Mouse (Mus musculus) right cerebral cortex, postnatal 36 days (tissue): ENCODE data around the gene Actr2.
A peak's percentile ranks its signal among the peaks of the same experiment; 100 is the strongest.
"Not testable (repeated sequence)": the region's sequence is repeated elsewhere in the genome, so short reads cannot be mapped to it uniquely, and the experiment has no call there.

Experiments used
- DNase-seq, 2 experiments: peaks; one replicate each; pipeline ENCODE4 v3.0.0; 2022; ENCODE audit warnings: low spot score in 2 of 2, mixed read lengths in 1 of 2

The Actr2 gene

GRCm38 (mm10) chr11:20116701-20117100 is 4.0 kb upstream of the Actr2 start:
- no peak for DNase-seq

GRCm38 (mm10) chr11:20116030-20116551 is 3.4 kb upstream of the Actr2 start:
- peak in 1 of 2 experiments; percentile 17 for DNase-seq

GRCm38 (mm10) chr11:20112006-20112740 is 540 bp downstream of the Actr2 start:
- DNase-seq: peak; percentile 57 to 67

- DNase-seq: no peak
Observed at GRCm38 (mm10) chr11:20108151-20108550, 4.6 kb downstream of the Actr2 start.

GRCm38 (mm10) chr11:20107683-20108082 is 5.0 kb downstream of the Actr2 start:
- DNase-seq: no peak

- DNase-seq: no peak
Observed at GRCm38 (mm10) chr11:20106946-20107345, 5.8 kb downstream of the Actr2 start.

GRCm38 (mm10) chr11:20103949-20104348 is 8.8 kb downstream of the Actr2 start:
- DNase-seq: no peak

- no peak for DNase-seq
Observed at GRCm38 (mm10) chr11:20086306-20086705, 26.4 kb downstream of the Actr2 start.

- DNase-seq: no peak
Observed at GRCm38 (mm10) chr11:20085635-20086034, 27.1 kb downstream of the Actr2 start.

- no peak for DNase-seq
Observed at GRCm38 (mm10) chr11:20075415-20075814, 37.3 kb downstream of the Actr2 start.

- no peak for DNase-seq
Observed at GRCm38 (mm10) chr11:20072826-20073225, 39.9 kb downstream of the Actr2 start.

GRCm38 (mm10) chr11:20072174-20072573 is 40.5 kb downstream of the Actr2 start:
- peak in 1 of 2 experiments; percentile 21 for DNase-seq

GRCm38 (mm10) chr11:20068346-20069004 is 44.2 kb downstream of the Actr2 start:
- DNase-seq: no peak

GRCm38 (mm10) chr11:20067521-20067920 is 45.2 kb downstream of the Actr2 start:
- DNase-seq: no peak

GRCm38 (mm10) chr11:20066106-20066505 is 46.6 kb downstream of the Actr2 start:
- DNase-seq: no peak

- DNase-seq: no peak
Observed at GRCm38 (mm10) chr11:20064926-20065325, 47.8 kb downstream of the Actr2 start.

GRCm38 (mm10) chr11:20064086-20064485 is 48.6 kb downstream of the Actr2 start:
- DNase-seq: not testable (repeated sequence)

GRCm38 (mm10) chr11:20062801-20063200 is 49.9 kb downstream of the Actr2 start:
- not testable (repeated sequence) for DNase-seq

GRCm38 (mm10) chr11:20059736-20060135 is 53.0 kb downstream of the Actr2 start:
- DNase-seq: no peak

- no peak for DNase-seq
Observed at GRCm38 (mm10) chr11:20057429-20057828, 55.3 kb downstream of the Actr2 start.

- no peak for DNase-seq
Observed at GRCm38 (mm10) chr11:20056168-20056567, 56.5 kb downstream of the Actr2 start.

- no peak for DNase-seq
Observed at GRCm38 (mm10) chr11:20054617-20055016, 58.1 kb downstream of the Actr2 start.

- no peak for DNase-seq
Observed at GRCm38 (mm10) chr11:20053951-20054350, 58.8 kb downstream of the Actr2 start.
